Mouse (Mus musculus) forebrain, embryonic 11.5 days (tissue): Measurements from ENCODE around the gene Sod2. TPM values are rescaled to one million over a fixed set of nuclear protein-coding genes. Genes with fewer than 3 reads are reported as not detected.
"Not testable (repeated sequence)": the region's sequence is repeated elsewhere in the genome, so short reads cannot be mapped to it uniquely, and the experiment has no call there.

Source experiments
- ATAC-seq: fragments of 200-750 bp; cut with Nextera tagmentation; replicated peaks from 2 replicates; pipeline ENCODE4 v1.8.0; 2017; ENCODE audit warnings: moderate TSS enrichment; ENCODE audit not compliant: low FRiP score
- DNase-seq: peaks from one replicate; pipeline ENCODE4 v3.0.0-alpha.2; 2017; ENCODE audit warnings: low spot score
- H3K27ac ChIP-seq: fragments of 300-500 bp; sonication (generic); 2 replicates; pipeline ENCODE4 v1.5.1; 2014; ENCODE audit warnings: low read depth, low read length
- H3K27me3 ChIP-seq: fragments of 300-500 bp; sonication (generic); 2 replicates; pipeline ENCODE4 v1.6.1; 2014; ENCODE audit warnings: mild to moderate bottlenecking, low read length, mixed read lengths; ENCODE audit not compliant: control insufficient read depth, insufficient read depth
- H3K36me3 ChIP-seq: fragments of 300-500 bp; sonication (generic); 2 replicates; pipeline ENCODE4 v1.6.1; 2014; ENCODE audit warnings: mild to moderate bottlenecking, low read length, moderate library complexity, mixed read lengths; ENCODE audit not compliant: control insufficient read depth, insufficient read depth
- H3K4me1 ChIP-seq: fragments of 300-500 bp; sonication (generic); replicated peaks from 2 replicates; pipeline ENCODE4 v1.6.1; 2014; ENCODE audit warnings: low read length, mixed read lengths; ENCODE audit not compliant: control insufficient read depth, insufficient read depth
- H3K4me2 ChIP-seq: fragments of 300-500 bp; sonication (generic); 2 replicates; pipeline ENCODE4 v1.6.1; 2014; ENCODE audit warnings: low read depth, mild to moderate bottlenecking, low read length, moderate library complexity, mixed read lengths; ENCODE audit not compliant: severe bottlenecking
- H3K4me3 ChIP-seq: fragments of 300-500 bp; sonication (generic); 2 replicates; pipeline ENCODE4 v1.5.1; 2014; ENCODE audit warnings: low read depth, low read length
- H3K9ac ChIP-seq: fragments of 300-500 bp; sonication (generic); 2 replicates; pipeline ENCODE4 v1.6.1; 2014; ENCODE audit warnings: low read length
- H3K9me3 ChIP-seq: fragments of 300-500 bp; sonication (generic); 2 replicates; pipeline ENCODE4 v1.6.1; 2016; ENCODE audit warnings: low read length, mixed read lengths; ENCODE audit not compliant: control insufficient read depth
- WGBS: fragments of 180-500 bp; shearing (Covaris S2); extraction: QIAGEN DNeasy Blood & Tissue Kit; methylation state at CpG from one replicate; pipeline ENCODE4 v1.1.7; 2014; 5-methylcytosine and 5-hydroxymethylcytosine counted together
- polyA plus RNA-seq: library from polyadenylated mRNA; unstranded; fragments of >200 nt; fragmentation: Nextera tagmentation; extraction: Ambion mirVana; gene quantifications from 2 replicates; pipeline ENCODE4 v1.2.1, GENCODE M21; 2014

Sod2 gene
- polyA plus RNA-seq, 1 experiment from 2014 or later: 107 TPM

- H3K27me3 ChIP-seq, H3K9ac ChIP-seq, ATAC-seq, H3K4me3 ChIP-seq, H3K4me2 ChIP-seq, DNase-seq, H3K27ac ChIP-seq, H3K9me3 ChIP-seq, H3K36me3 ChIP-seq, H3K4me1 ChIP-seq: not testable (repeated sequence)
- 91% methylated on average over 5 of the region's 5 CpGs for WGBS
These were observed 4.4 kb upstream of the Sod2 start for GRCm38 (mm10) chr17:13002243-13002642.

- DNase-seq, H3K4me1 ChIP-seq, H3K4me2 ChIP-seq, H3K9ac ChIP-seq, H3K36me3 ChIP-seq, H3K27me3 ChIP-seq, H3K9me3 ChIP-seq, H3K27ac ChIP-seq, ATAC-seq, H3K4me3 ChIP-seq: not testable (repeated sequence)
- WGBS: 78% methylated on average over 2 of the region's 2 CpGs
These were observed 2.2 kb upstream of the Sod2 start for GRCm38 (mm10) chr17:13004436-13004835.

GRCm38 (mm10) chr17:13006984-13007383 lies 338 bp downstream of the Sod2 start:
- no peaks in the 10 kb centered on the region for H3K36me3 ChIP-seq
- H3K9ac ChIP-seq: no peak overlapping the region; the same call in 1 of the 2 replicates
- H3K4me1 ChIP-seq: peaks cover 5% of the 10 kb centered on the region; the same call in 1 of the 2 replicates
- no peaks in the 10 kb centered on the region for H3K9me3 ChIP-seq
- WGBS: 56% methylated on average over 5 of the region's 5 CpGs
- DNase-seq: no peak
- H3K4me3 ChIP-seq: peak overlapping the region; percentile 77
- H3K27me3 ChIP-seq: no peaks in the 10 kb centered on the region
- ATAC-seq: no peak
- peak overlapping the region; percentile 73 for H3K4me2 ChIP-seq
- H3K27ac ChIP-seq: no peak overlapping the region

- Histone ChIP-seq H3K36me3 (no peaks in the 10 kb centered on the region; the same call in 1 of the 2 replicates), H3K9me3 (no peaks in the 10 kb centered on the region), H3K4me3 (peak overlapping the region; percentile 77), H3K4me2 (peak overlapping the region; percentile 73), H3K27me3 (no peaks in the 10 kb centered on the region), H3K27ac (peak overlapping the region; percentile 62), H3K9ac (peak overlapping the region; percentile 67), H3K4me1 (peaks cover 5% of the 10 kb centered on the region; the same call in 1 of the 2 replicates)
- DNase-seq (peak; percentile 99), ATAC-seq (peak; percentile 99)
- WGBS: under 1% methylated on average over 75 of the region's 76 CpGs
These were observed 1.2 kb downstream of the Sod2 start for GRCm38 (mm10) chr17:13007730-13008425.

- H3K4me1 ChIP-seq: peaks cover 5% of the 10 kb centered on the region; the same call in 1 of the 2 replicates
- H3K36me3 ChIP-seq: no peaks in the 10 kb centered on the region; the same call in 1 of the 2 replicates
- 3% methylated on average over 10 of the region's 10 CpGs for WGBS
- no peaks in the 10 kb centered on the region for H3K9me3 ChIP-seq
- peak overlapping the region; percentile 62 for H3K27ac ChIP-seq
- H3K9ac ChIP-seq: peak overlapping the region; percentile 67
- H3K4me3 ChIP-seq: peak overlapping the region; percentile 77
- DNase-seq: peak; percentile 58
- peak overlapping the region; percentile 73 for H3K4me2 ChIP-seq
- ATAC-seq: no peak
- no peaks in the 10 kb centered on the region for H3K27me3 ChIP-seq
These were observed 1.9 kb downstream of the Sod2 start for GRCm38 (mm10) chr17:13008528-13008927.

GRCm38 (mm10) chr17:13009887-13010286 lies 3.2 kb downstream of the Sod2 start:
- Histone ChIP-seq H3K4me2 (no peak overlapping the region), H3K36me3 (peaks cover 4% of the 10 kb centered on the region; the same call in 1 of the 2 replicates), H3K27me3 (no peaks in the 10 kb centered on the region), H3K27ac (no peak overlapping the region), H3K4me3 (no peak overlapping the region), H3K9me3 (no peaks in the 10 kb centered on the region), H3K4me1 (peaks cover 5% of the 10 kb centered on the region; the same call in 1 of the 2 replicates), H3K9ac (no peak overlapping the region)
- DNase-seq (no peak), ATAC-seq (no peak)
- WGBS: 45% methylated on average over 3 of the region's 3 CpGs

- Histone ChIP-seq H3K27ac (no peak overlapping the region), H3K4me2 (no peak overlapping the region), H3K4me1 (peaks cover 5% of the 10 kb centered on the region; the same call in 1 of the 2 replicates), H3K9me3 (no peaks in the 10 kb centered on the region), H3K27me3 (no peaks in the 10 kb centered on the region), H3K9ac (no peak overlapping the region), H3K36me3 (peaks cover 4% of the 10 kb centered on the region; the same call in 1 of the 2 replicates), H3K4me3 (no peak overlapping the region)
- 70% methylated on average over 3 of the region's 3 CpGs for WGBS
- ATAC-seq (no peak), DNase-seq (no peak)
These were observed 6.7 kb downstream of the Sod2 start for GRCm38 (mm10) chr17:13013316-13013715.

- not testable (repeated sequence) for H3K9ac ChIP-seq, H3K27me3 ChIP-seq, DNase-seq, H3K27ac ChIP-seq, H3K36me3 ChIP-seq, H3K4me3 ChIP-seq, ATAC-seq, H3K4me1 ChIP-seq, H3K9me3 ChIP-seq, H3K4me2 ChIP-seq
- WGBS: 72% methylated on average over 3 of the region's 12 CpGs
These were observed 30.1 kb downstream of the Sod2 start for GRCm38 (mm10) chr17:13036627-13037192.
